ENCODE assay signal across 10 mouse cellular contexts in the genomic region with DNA sequence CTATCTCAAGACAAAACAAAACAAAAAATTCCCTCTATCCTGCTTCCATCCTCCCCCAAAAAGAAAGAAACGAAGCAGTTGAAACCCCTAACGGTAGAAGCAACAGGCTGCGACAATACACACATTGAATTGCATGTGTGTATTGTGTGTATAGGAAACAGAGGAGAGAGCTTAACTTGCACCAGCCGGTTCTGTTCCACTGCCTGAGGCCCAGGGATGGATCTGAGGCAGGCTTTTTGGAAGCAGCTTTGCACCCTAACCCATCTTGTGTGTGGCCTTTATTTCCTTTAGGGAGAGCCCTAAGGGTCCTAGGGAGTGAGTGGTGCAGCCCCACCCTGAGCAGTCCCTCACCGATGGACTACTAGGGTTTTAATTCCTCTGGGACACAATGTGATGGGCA. TPM values are rescaled to one million over a fixed set of nuclear protein-coding genes. Genes with fewer than 3 reads are reported as not detected.
DNase-seq lines count a peak whose midpoint lies in the region; ATAC-seq and TF ChIP-seq lines count a peak whose summit lies in the region.
"Had no signal": no experiment of that assay in that cellular context is flagged by ENCODE, and none has a peak within 500 bp of the region (broad histone marks: within the 10 kb centered on the region; RNA-seq: fewer than 3 reads in every experiment).

No protein-coding gene starts in this region.

- no peak for TF ChIP-seq CTCF in gastrocnemius, adult 2 months (IDR thresholded peaks at IDR 0.05)
- no peak for TF ChIP-seq CTCF in liver, adult 2 months (IDR thresholded peaks at IDR 0.05; ENCODE audit: low read depth, low read length)

- H3K4me2 ChIP-seq in hindbrain, embryonic 14.5 days (replicated peaks), result peak overlapping the region; percentile 15; the same call in 1 of the 2 replicates
- H3K4me2 ChIP-seq in neural tube, embryonic 13.5 days, result 0 out of 2 replicates have a peak overlapping the region, but pooled peaks have one; percentile 26

- WGBS in liver, adult 2 months, result 13% methylated on average over 5 of the region's 5 CpGs
- WGBS in hindbrain, embryonic 14.5 days, result 81% methylated on average over 5 of the region's 5 CpGs
- 78% methylated on average over 5 of the region's 5 CpGs for WGBS in neural tube, embryonic 13.5 days

- H3K27ac ChIP-seq in gastrocnemius, adult 2 months, result peak overlapping the region; percentile 86
- peak overlapping the region; percentile 85 for H3K27ac ChIP-seq in liver, adult 2 months (replicated peaks; ENCODE audit: insufficient read depth, low read depth, low read length)
- peak overlapping the region; percentile 24; the same call in 1 of the 2 replicates for H3K27ac ChIP-seq in hindbrain, embryonic 14.5 days
- no peak overlapping the region for H3K27ac ChIP-seq in neural tube, embryonic 13.5 days (replicated peaks)

- no peaks in the 10 kb centered on the region for H3K9me3 ChIP-seq in hindbrain, embryonic 14.5 days (ENCODE audit: control insufficient read depth, low read length)
- H3K9me3 ChIP-seq in neural tube, embryonic 13.5 days, result no peaks in the 10 kb centered on the region

- no peak for ATAC-seq in hindbrain, embryonic 14.5 days (ENCODE audit: low FRiP score)
- no peak for ATAC-seq in neural tube, embryonic 13.5 days (ENCODE audit: low read depth)

- TF ChIP-seq POLR2A in liver, adult 2 months (IDR thresholded peaks at IDR 0.05; ENCODE audit: extremely low read depth, insufficient read depth, low read length), result no peak

- H3K36me3 ChIP-seq in liver, adult 2 months (ENCODE audit: control insufficient read depth, insufficient read depth, low read length), result no peaks in the 10 kb centered on the region
- H3K36me3 ChIP-seq in hindbrain, embryonic 14.5 days (replicated peaks; ENCODE audit: control insufficient read depth, insufficient read depth), result no peaks in the 10 kb centered on the region
- H3K36me3 ChIP-seq in neural tube, embryonic 13.5 days, result no peaks in the 10 kb centered on the region

- DNase-seq in gastrocnemius, adult 2 months, result no peak
- DNase-seq in gastrocnemius, postnatal 10 days, result no peak
- DNase-seq in liver, adult 2 months (ENCODE audit: extremely low read depth, low read depth, low spot score), result no peak
- no peak for DNase-seq in liver
- DNase-seq in hindbrain, embryonic 14.5 days (ENCODE audit: low spot score), result no peak
- no peak for DNase-seq in embryo, embryonic 10 days (ENCODE audit: low spot score)
- DNase-seq in right cerebral cortex, postnatal 4 days, result no peak
- DNase-seq: B cell, adult 2 months; thymus, postnatal 14 days had no signal

- peak overlapping the region; percentile 76 for H3K9ac ChIP-seq in liver, adult 2 months (ENCODE audit: low read depth, low read length)
- no peak overlapping the region for H3K9ac ChIP-seq in hindbrain, embryonic 14.5 days
- H3K9ac ChIP-seq in neural tube, embryonic 13.5 days, result no peak overlapping the region

- H3K4me3 ChIP-seq in gastrocnemius, adult 2 months, result peak overlapping the region; percentile 69
- H3K4me3 ChIP-seq in liver, adult 2 months (ENCODE audit: insufficient read depth, low read depth, low read length), result peak overlapping the region; percentile 43
- H3K4me3 ChIP-seq in hindbrain, embryonic 14.5 days (replicated peaks; ENCODE audit: low read length), result no peak overlapping the region
- peak overlapping the region; percentile 7; the same call in 1 of the 2 replicates for H3K4me3 ChIP-seq in neural tube, embryonic 13.5 days

- no peaks in the 10 kb centered on the region for H3K27me3 ChIP-seq in liver, adult 2 months (ENCODE audit: control insufficient read depth, insufficient read depth, low read length)
- no peaks in the 10 kb centered on the region for H3K27me3 ChIP-seq in hindbrain, embryonic 14.5 days (ENCODE audit: control insufficient read depth, insufficient read depth, low read length)
- no peaks in the 10 kb centered on the region for H3K27me3 ChIP-seq in neural tube, embryonic 13.5 days

- H3K4me1 ChIP-seq in liver, adult 2 months (ENCODE audit: control insufficient read depth, insufficient read depth, low read length), result peaks cover 16% of the 10 kb centered on the region
- H3K4me1 ChIP-seq in hindbrain, embryonic 14.5 days (replicated peaks; ENCODE audit: control insufficient read depth, insufficient read depth, low read length), result no peaks in the 10 kb centered on the region
- no peaks in the 10 kb centered on the region for H3K4me1 ChIP-seq in neural tube, embryonic 13.5 days (replicated peaks)

- intact Hi-C loops in gastrocnemius, adult 2 months (cut with DNase I), result no loop called here

- H3K79me2 ChIP-seq in liver, adult 2 months (ENCODE audit: control insufficient read depth, insufficient read depth, low read length), result peaks cover 2% of the 10 kb centered on the region; the same call in 1 of the 2 replicates

RNA-seq across cellular contexts. Expression of gene Pcbp1, which starts 29.5 kb away (rescaled TPM):
- 100 to 1,000 TPM; 121 to 128 TPM for total RNA-seq in gastrocnemius, adult 2 months (2021)
- 100 to 1,000 TPM; 167 to 185 TPM for total RNA-seq in gastrocnemius, postnatal 10 days (2021)
- 38.2 and 59.7 TPM in 2 replicates for total RNA-seq in liver, adult 2 months (2014; rRNA removed)
- 119 and 138 TPM in 2 replicates for polyA plus RNA-seq in liver, adult 2 months (2012; rRNA removed)
- polyA plus RNA-seq in hindbrain, embryonic 14.5 days (2014; fragmentation: Nextera tagmentation; extraction: Ambion mirVana), result 313 and 316 TPM in 2 replicates
- 431 and 435 TPM in 2 replicates for polyA plus RNA-seq in neural tube, embryonic 13.5 days (2015; fragmentation: Nextera tagmentation; extraction: Ambion mirVana)

RNA-seq across cellular contexts. Expression of gene C87436, which starts 58.4 kb away (rescaled TPM):
- 1 to 10 TPM; 7.5 to 8.0 TPM for total RNA-seq in gastrocnemius, adult 2 months (2021)
- total RNA-seq in gastrocnemius, postnatal 10 days (2021), result 1 to 10 TPM; 8.7 to 9.8 TPM
- 10.1 and 10.2 TPM in 2 replicates for total RNA-seq in liver, adult 2 months (2014; rRNA removed)
- polyA plus RNA-seq in liver, adult 2 months (2012; rRNA removed), result 7.6 and 7.8 TPM in 2 replicates
- polyA plus RNA-seq in hindbrain, embryonic 14.5 days (2014; fragmentation: Nextera tagmentation; extraction: Ambion mirVana), result 19.2 and 21.6 TPM in 2 replicates
- 22.0 and 22.4 TPM in 2 replicates for polyA plus RNA-seq in neural tube, embryonic 13.5 days (2015; fragmentation: Nextera tagmentation; extraction: Ambion mirVana)
